Mouse (Mus musculus) CH12.LX (cell line): Measurements from ENCODE around the gene Pih1d2. TPM values are rescaled to one million over a fixed set of nuclear protein-coding genes. Genes with fewer than 3 reads are reported as not detected.
A peak's percentile ranks its signal among the peaks of the same experiment; 100 is the strongest.

Experiments used
- DNase-seq: peaks from one replicate; pipeline ENCODE4 v3.0.0-alpha.2; 2013; ENCODE audit errors: extremely low read depth
- H3K27ac ChIP-seq: 2 replicates; pipeline ENCODE4 v1.5.1; 2012; ENCODE audit warnings: low read depth, mild to moderate bottlenecking, control low read depth, moderate library complexity; ENCODE audit not compliant: insufficient read depth
- H3K27me3 ChIP-seq: replicated peaks from 2 replicates; pipeline ENCODE3; 2012; ENCODE audit warnings: inconsistent platforms
- H3K36me3 ChIP-seq, 2 experiments: replicated peaks in 1 of 2; 2 replicates each; pipeline versions ENCODE3 to v1.6.1; 2012; ENCODE audit warnings: inconsistent platforms in 1 of 2, low read length in 1 of 2, mild to moderate bottlenecking in 1 of 2, mixed read lengths in 1 of 2, moderate library complexity in 1 of 2; ENCODE audit not compliant: control insufficient read depth in 1 of 2, insufficient read depth in 1 of 2
- H3K4me1 ChIP-seq, 2 experiments: 2 replicates each; pipeline ENCODE4 v1.6.1; 2012; ENCODE audit warnings: inconsistent platforms in 1 of 2, moderate library complexity in 1 of 2; ENCODE audit not compliant: insufficient read depth in 2 of 2, control insufficient read depth in 1 of 2
- H3K4me2 ChIP-seq: 2 replicates; pipeline ENCODE4 v1.6.1; 2012; ENCODE audit warnings: low read depth, mild to moderate bottlenecking, control low read depth; ENCODE audit not compliant: poor library complexity, insufficient read depth, severe bottlenecking
- H3K4me3 ChIP-seq, 3 experiments: fragments of 150-350 bp in 1 of 3; sonication (generic) in 1 of 3; replicated peaks in 1 of 3; 2 replicates each; pipeline versions ENCODE3 to v1.5.1; 2011 to 2012; ENCODE audit warnings: low read depth in 2 of 3, low read length in 2 of 3, mild to moderate bottlenecking in 2 of 3, moderate library complexity in 2 of 3, control low read depth in 1 of 3, improper control_type of control experiment in 1 of 3, inconsistent platforms in 1 of 3, mixed read lengths in 1 of 3; ENCODE audit not compliant: poor library complexity in 1 of 3
- H3K79me2 ChIP-seq: replicated peaks from 2 replicates; pipeline ENCODE4 v1.6.1; 2012; ENCODE audit warnings: mild to moderate bottlenecking, moderate library complexity; ENCODE audit not compliant: control insufficient read depth, poor library complexity, insufficient read depth, severe bottlenecking; ENCODE audit errors: extremely low read depth
- H3K9ac ChIP-seq: 2 replicates; pipeline ENCODE4 v1.6.1; 2012; ENCODE audit warnings: low read depth, mild to moderate bottlenecking, control low read depth, moderate library complexity; ENCODE audit not compliant: insufficient read depth
- H3K9me3 ChIP-seq: replicated peaks from 2 replicates; pipeline ENCODE3; 2012; ENCODE audit warnings: low read length, inconsistent platforms, mixed read lengths
- CTCF ChIP-seq, 2 experiments: IDR thresholded peaks in 1 of 2; conservative IDR thresholded peaks in 1 of 2; 2 replicates each; pipeline ENCODE4 v1.5.1; 2011 to 2012; ENCODE audit warnings: low read depth in 2 of 2, low read length in 2 of 2, improper control_type of control experiment in 1 of 2, inconsistent platforms in 1 of 2, mild to moderate bottlenecking in 1 of 2, moderate library complexity in 1 of 2
- EP300 ChIP-seq: IDR thresholded peaks from 2 replicates; pipeline ENCODE4 v1.6.1; 2011; ENCODE audit warnings: low read length, improper control_type of control experiment
- GABPA ChIP-seq: IDR thresholded peaks from 2 replicates; pipeline ENCODE4 v1.6.1; 2012; ENCODE audit warnings: low read depth, low read length, improper control_type of control experiment, inconsistent platforms; ENCODE audit not compliant: insufficient replicate concordance
- JUND ChIP-seq: conservative IDR thresholded peaks from 2 replicates; pipeline ENCODE4 v1.6.1; 2011; ENCODE audit warnings: low read depth, low read length, improper control_type of control experiment
- MAX ChIP-seq: IDR thresholded peaks from 2 replicates; pipeline ENCODE4 v1.6.1; 2011; ENCODE audit warnings: low read length, improper control_type of control experiment
- MXI1 ChIP-seq: IDR thresholded peaks from 2 replicates; pipeline ENCODE4 v1.6.1; 2011; ENCODE audit warnings: mild to moderate bottlenecking, low read depth, low read length, improper control_type of control experiment
- POLR2A ChIP-seq: IDR thresholded peaks from 2 replicates; pipeline ENCODE4 v1.6.1; 2011; ENCODE audit warnings: low read depth, mild to moderate bottlenecking, improper control_type of control experiment, low read length
- POLR2AphosphoS2 ChIP-seq: IDR thresholded peaks from 2 replicates; pipeline ENCODE4 v1.6.1; 2011; ENCODE audit warnings: low read depth, low read length, improper control_type of control experiment
- RAD21 ChIP-seq: IDR thresholded peaks from 2 replicates; pipeline ENCODE4 v1.6.1; 2011; ENCODE audit warnings: low read depth, mild to moderate bottlenecking, low read length, improper control_type of control experiment, moderate library complexity
- RCOR1 ChIP-seq: conservative IDR thresholded peaks from 2 replicates; pipeline ENCODE4 v1.6.1; 2012; ENCODE audit warnings: low read depth, mild to moderate bottlenecking, inconsistent platforms, low read length, improper control_type of control experiment
- SIN3A ChIP-seq: IDR thresholded peaks from 2 replicates; pipeline ENCODE4 v1.6.1; 2012; ENCODE audit warnings: low read length, improper control_type of control experiment, inconsistent platforms
- TCF12 ChIP-seq: IDR thresholded peaks from 2 replicates; pipeline ENCODE4 v1.6.1; 2014; ENCODE audit warnings: low read depth, mild to moderate bottlenecking, inconsistent platforms, low read length, improper control_type of control experiment
- UBTF ChIP-seq: IDR thresholded peaks from 2 replicates; pipeline ENCODE4 v1.6.1; 2012; ENCODE audit warnings: low read depth, mild to moderate bottlenecking, inconsistent platforms, low read length, improper control_type of control experiment, moderate library complexity
- USF1 ChIP-seq: IDR thresholded peaks from 2 replicates; pipeline ENCODE4 v1.6.1; 2014; ENCODE audit warnings: low read depth, mild to moderate bottlenecking, inconsistent platforms, low read length, improper control_type of control experiment
- ZKSCAN1 ChIP-seq: IDR thresholded peaks from 2 replicates; pipeline ENCODE4 v1.6.1; 2012; ENCODE audit warnings: low read depth, inconsistent platforms, low read length, improper control_type of control experiment, borderline replicate concordance
- ZMIZ1 ChIP-seq: IDR thresholded peaks from 2 replicates; pipeline ENCODE4 v1.6.1; 2012; ENCODE audit warnings: low read depth, mild to moderate bottlenecking, inconsistent platforms, low read length, improper control_type of control experiment
- ZNF384 ChIP-seq: IDR thresholded peaks from 2 replicates; pipeline ENCODE4 v1.6.1; 2012; ENCODE audit warnings: low read depth, low read length, improper control_type of control experiment, inconsistent platforms
- dilution Hi-C: fragments of 300-500 bp; cut with MboI; formaldehyde crosslinking; loops from 2 replicates; pipeline ENCODE4 v1.14.3; 2020; ENCODE audit warnings: low sequenced_read_pairs; ENCODE audit not compliant: extremely low pct_unique_long_range_greater_than_20kb, extremely low pct_ligation_motif_present
- in situ Hi-C: fragments of 300-500 bp; cut with MboI; formaldehyde crosslinking; loops from 3 replicates; pipeline ENCODE4 v1.14.3; 2019; ENCODE audit warnings: low sequenced_read_pairs, low pct_ligation_motif_present, low pct_unique_long_range_greater_than_20kb, mixed read lengths
- polyA plus RNA-seq: library from polyadenylated mRNA; unstranded; fragments of >175 nt; gene quantifications from 2 replicates; pipeline ENCODE4 v1.2.1, GENCODE M21; 2012; ENCODE audit warnings: low read depth; ENCODE audit not compliant: insufficient read length
- total RNA-seq, 2 experiments: library from RNA; depleted of rRNA; stranded (reverse); fragments of 300-350 nt in 1 of 2; fragments of >200 nt in 1 of 2; gene quantifications; 2 replicates each; pipeline ENCODE4 v1.2.3; 2012 to 2014

The Pih1d2 gene
- total and polyA plus RNA-seq, 3 experiments = 1.8 to 5.5 (median 2.8) TPM

- TF ChIP-seq RAD21 = no peak
- TF ChIP-seq MAX = no peak
- TF ChIP-seq GABPA = no peak
- no peak for TF ChIP-seq EP300
- peak; percentile 30; the same call in 1 of the 2 replicates for TF ChIP-seq POLR2AphosphoS2
- peaks cover 5 to 34% of the 10 kb centered on the region in 2 experiments; a peak in 3 of 4 replicates for H3K4me1 ChIP-seq
- DNase-seq = peak; percentile 16
Observed at GRCm38 (mm10) chr9:50604338-50604737, 12.8 kb upstream of the Pih1d2 start.

GRCm38 (mm10) chr9:50612115-50612514 lies 5.0 kb upstream of the Pih1d2 start:
- no peak for DNase-seq
- H3K9me3 ChIP-seq = no peaks in the 10 kb centered on the region
- H3K36me3 ChIP-seq = peaks cover 64 to 74% of the 10 kb centered on the region in 2 experiments
- H3K4me3 ChIP-seq = no peak overlapping the region
- no peak overlapping the region for H3K9ac ChIP-seq
- H3K4me2 ChIP-seq = no peak overlapping the region
- peaks cover 0 to 26% of the 10 kb centered on the region in 2 experiments; a peak in 2 of 4 replicates for H3K4me1 ChIP-seq
- H3K27me3 ChIP-seq = no peaks in the 10 kb centered on the region
- H3K79me2 ChIP-seq = peaks cover 38% of the 10 kb centered on the region
- in situ Hi-C loops = no loop called here
- no peak overlapping the region for H3K27ac ChIP-seq
- dilution Hi-C loops = no loop called here
- TF ChIP-seq UBTF = no peak
- no peak for TF ChIP-seq RAD21
- TF ChIP-seq ZMIZ1 = no peak
- TF ChIP-seq RCOR1 = no peak
- no peak for TF ChIP-seq MXI1
- no peak for TF ChIP-seq JUND
- no peak for TF ChIP-seq POLR2A
- TF ChIP-seq ZNF384 = no peak
- TF ChIP-seq ZKSCAN1 = no peak
- TF ChIP-seq CTCF (conservative IDR thresholded peaks at IDR 0.05 in 1 of 2, IDR thresholded peaks at IDR 0.05 in 1 of 2; ENCODE audit: low read depth in 2 of 2, low read length in 2 of 2) = no peak

More at GRCm38 (mm10) chr9:50604338-50604737, 12.8 kb upstream of the Pih1d2 start:
- Histone ChIP-seq H3K36me3 (peaks cover 26 to 48% of the 10 kb centered on the region in 2 experiments), H3K27me3 (no peaks in the 10 kb centered on the region), H3K79me2 (peaks cover 47% of the 10 kb centered on the region), H3K4me2 (peak overlapping the region; percentile 89), H3K27ac (peak overlapping the region; percentile 62), H3K9me3 (no peaks in the 10 kb centered on the region), H3K4me3 (peak overlapping the region; percentile 80 to 98 (median 84)), H3K9ac (peak overlapping the region; percentile 92)
- dilution Hi-C loops = no loop called here
- in situ Hi-C loops = loop anchor here (10.0 kb wide), 1 partner anchor 150 kb away; no protein-coding TSS in a partner anchor

GRCm38 (mm10) chr9:50616161-50616560 lies 960 bp upstream of the Pih1d2 start:
- H3K9me3 ChIP-seq = no peaks in the 10 kb centered on the region
- H3K79me2 ChIP-seq = peaks cover 34% of the 10 kb centered on the region
- H3K27me3 ChIP-seq = no peaks in the 10 kb centered on the region
- H3K4me3 ChIP-seq = peak overlapping the region; percentile 71 to 96 (median 92)
- H3K36me3 ChIP-seq = peaks cover 36 to 41% of the 10 kb centered on the region in 2 experiments
- no peak for DNase-seq
- peaks cover 5 to 29% of the 10 kb centered on the region in 2 experiments; a peak in 2 of 4 replicates for H3K4me1 ChIP-seq
- H3K4me2 ChIP-seq = peak overlapping the region; percentile 88
- no peak overlapping the region; the same call in 1 of the 2 replicates for H3K27ac ChIP-seq
- TF ChIP-seq USF1 (no peak), TCF12 (no peak), SIN3A (no peak), JUND (no peak), MAX (no peak)
- peak overlapping the region; percentile 86 for H3K9ac ChIP-seq
- in situ Hi-C loops (no loop called here), dilution Hi-C loops (no loop called here)
